In the genomic region with DNA sequence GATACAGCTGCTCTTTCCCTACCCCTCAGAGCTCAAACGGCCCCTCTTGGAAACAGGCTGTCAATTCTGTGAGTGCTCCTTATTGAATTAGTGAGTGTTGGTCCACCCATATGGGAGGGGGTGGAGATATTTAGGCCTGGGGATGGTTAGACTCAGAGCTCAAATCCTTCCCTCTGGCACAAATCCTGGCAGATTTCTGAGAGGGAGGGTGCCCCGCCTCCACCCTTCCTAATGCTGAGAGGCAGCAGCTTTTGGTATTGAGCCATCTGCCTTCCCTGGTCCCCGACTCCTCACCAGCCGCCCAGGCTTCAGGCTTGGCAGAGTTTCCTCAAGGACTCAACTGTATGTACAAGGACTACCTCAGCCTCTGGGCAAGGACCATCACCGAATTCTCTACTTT, we compare ENCODE assay signal across 9 mouse cellular contexts. TPM values are rescaled to one million over a fixed set of nuclear protein-coding genes. Genes with fewer than 3 reads are reported as not detected.
DNase-seq lines count a peak whose midpoint lies in the region; ATAC-seq lines count a peak whose summit lies in the region.
"Had no signal": no experiment of that assay in that cellular context is flagged by ENCODE, and none has a peak within 500 bp of the region (broad histone marks: within the 10 kb centered on the region; RNA-seq: fewer than 3 reads in every experiment).

No protein-coding gene starts in this region.

- 63% methylated on average over 5 of the region's 5 CpGs for WGBS in midbrain, embryonic 12.5 days
- 62% methylated on average over 5 of the region's 5 CpGs for WGBS in midbrain, embryonic 11.5 days
- 50% methylated on average over 5 of the region's 5 CpGs for WGBS in stomach, embryonic 15.5 days
- 52% methylated on average over 5 of the region's 5 CpGs for WGBS in kidney, embryonic 16.5 days

- peak; percentile 37 to 46 for DNase-seq in cerebellum, adult 18-20 months
- no peak for DNase-seq in cerebellum, adult 11 months
- no peak for DNase-seq in midbrain, embryonic 11.5 days (ENCODE audit: low spot score, missing footprints)
- DNase-seq in layer of hippocampus, adult 8-10 months (ENCODE audit: low spot score in 2 of 2) = peak; percentile 83 to 89
- no peak for DNase-seq in thymus, postnatal 14 days

- H3K9me3 ChIP-seq in midbrain, embryonic 12.5 days = no peaks in the 10 kb centered on the region
- H3K9me3 ChIP-seq in midbrain, embryonic 11.5 days (ENCODE audit: control insufficient read depth, low read length) = 0 out of 2 replicates have a peak, but pooled peaks cover 2% of the 10 kb centered on the region
- no peaks in the 10 kb centered on the region for H3K9me3 ChIP-seq in stomach, embryonic 15.5 days
- H3K9me3 ChIP-seq in kidney, embryonic 16.5 days (ENCODE audit: low read length) = no peaks in the 10 kb centered on the region; the same call in 1 of the 2 replicates

- no peak overlapping the region for H3K4me3 ChIP-seq in midbrain, embryonic 12.5 days
- no peak overlapping the region for H3K4me3 ChIP-seq in midbrain, embryonic 11.5 days (ENCODE audit: low read depth, low read length)
- H3K4me3 ChIP-seq in stomach, embryonic 15.5 days (replicated peaks) = no peak overlapping the region
- H3K4me3 ChIP-seq in kidney, embryonic 16.5 days (ENCODE audit: low read length) = no peak overlapping the region

- ATAC-seq in midbrain, embryonic 12.5 days (ENCODE audit: low FRiP score, low read depth) = no peak
- ATAC-seq in midbrain, embryonic 11.5 days (ENCODE audit: low FRiP score) = no peak
- no peak for ATAC-seq in stomach, embryonic 15.5 days (ENCODE audit: insufficient read depth, low FRiP score, low read depth)
- no peak for ATAC-seq in kidney, embryonic 16.5 days (ENCODE audit: low FRiP score, low TSS enrichment)

- no peak overlapping the region for H3K4me2 ChIP-seq in midbrain, embryonic 12.5 days (replicated peaks)
- no peak overlapping the region for H3K4me2 ChIP-seq in midbrain, embryonic 11.5 days
- H3K4me2 ChIP-seq in stomach, embryonic 15.5 days = no peak overlapping the region
- H3K4me2 ChIP-seq in kidney, embryonic 16.5 days (replicated peaks; ENCODE audit: low read depth, low read length) = no peak overlapping the region

- H3K9ac ChIP-seq in midbrain, embryonic 12.5 days (replicated peaks) = no peak overlapping the region
- H3K9ac ChIP-seq in midbrain, embryonic 11.5 days (ENCODE audit: low read length) = no peak overlapping the region
- H3K9ac ChIP-seq in stomach, embryonic 15.5 days = no peak overlapping the region
- no peak overlapping the region for H3K9ac ChIP-seq in kidney, embryonic 16.5 days (replicated peaks; ENCODE audit: low read length)

- H3K27ac ChIP-seq in midbrain, embryonic 12.5 days (replicated peaks) = peak overlapping the region; percentile 15; the same call in 1 of the 2 replicates
- no peak overlapping the region for H3K27ac ChIP-seq in midbrain, embryonic 11.5 days (ENCODE audit: low read depth, low read length)
- peak overlapping the region; percentile 27; the same call in 1 of the 2 replicates for H3K27ac ChIP-seq in stomach, embryonic 15.5 days
- no peak overlapping the region for H3K27ac ChIP-seq in kidney, embryonic 16.5 days (ENCODE audit: low read length)

- peaks cover 15% of the 10 kb centered on the region for H3K36me3 ChIP-seq in midbrain, embryonic 12.5 days
- no peaks in the 10 kb centered on the region for H3K36me3 ChIP-seq in midbrain, embryonic 11.5 days (ENCODE audit: control insufficient read depth, insufficient read depth, low read length)
- 0 out of 2 replicates have a peak, but pooled peaks cover 8% of the 10 kb centered on the region for H3K36me3 ChIP-seq in stomach, embryonic 15.5 days
- peaks cover 2% of the 10 kb centered on the region; the same call in 1 of the 2 replicates for H3K36me3 ChIP-seq in kidney, embryonic 16.5 days (ENCODE audit: insufficient read depth, low read length)

- peaks cover 3% of the 10 kb centered on the region for H3K27me3 ChIP-seq in midbrain, embryonic 12.5 days
- H3K27me3 ChIP-seq in midbrain, embryonic 11.5 days (ENCODE audit: control insufficient read depth, insufficient read depth, low read length) = no peaks in the 10 kb centered on the region
- no peaks in the 10 kb centered on the region for H3K27me3 ChIP-seq in stomach, embryonic 15.5 days (replicated peaks)
- H3K27me3 ChIP-seq in kidney, embryonic 16.5 days (ENCODE audit: insufficient read depth, low read length) = no peaks in the 10 kb centered on the region

- H3K4me1 ChIP-seq in midbrain, embryonic 12.5 days = peaks cover 7% of the 10 kb centered on the region; the same call in 1 of the 2 replicates
- peaks cover 8% of the 10 kb centered on the region; the same call in 1 of the 2 replicates for H3K4me1 ChIP-seq in midbrain, embryonic 11.5 days (ENCODE audit: control insufficient read depth, insufficient read depth, low read length)
- 0 out of 2 replicates have a peak, but pooled peaks cover 6% of the 10 kb centered on the region for H3K4me1 ChIP-seq in stomach, embryonic 15.5 days
- peaks cover 5% of the 10 kb centered on the region for H3K4me1 ChIP-seq in kidney, embryonic 16.5 days (ENCODE audit: insufficient read depth, low read length)

RNA-seq across cellular contexts. Expression of gene Med24, which starts 1.9 kb away (rescaled TPM):
- polyA plus RNA-seq in midbrain, embryonic 12.5 days (2016; fragmentation: Nextera tagmentation; extraction: Ambion mirVana) = 96.5 and 97.7 TPM in 2 replicates
- 66.1 and 67.1 TPM in 2 replicates for polyA plus RNA-seq in midbrain, embryonic 11.5 days (2014; fragmentation: Nextera tagmentation; extraction: Ambion mirVana)
- 100 to 1,000 TPM; 118 to 162 (median 138) TPM for total RNA-seq in layer of hippocampus, adult 8-10 months (2022)
- 36.4 and 39.7 TPM in 2 replicates for polyA plus RNA-seq in stomach, embryonic 15.5 days (2015; fragmentation: Nextera tagmentation; extraction: Ambion mirVana)
- 71.4 and 73.9 TPM in 2 replicates for polyA plus RNA-seq in kidney, embryonic 16.5 days (2015; fragmentation: Nextera tagmentation; extraction: Ambion mirVana)

RNA-seq across cellular contexts. Expression of gene Thra, which starts 9.3 kb away (rescaled TPM):
- 45.3 and 47.6 TPM in 2 replicates for polyA plus RNA-seq in midbrain, embryonic 12.5 days (2016; fragmentation: Nextera tagmentation; extraction: Ambion mirVana)
- 21.9 and 23.7 TPM in 2 replicates for polyA plus RNA-seq in midbrain, embryonic 11.5 days (2014; fragmentation: Nextera tagmentation; extraction: Ambion mirVana)
- total RNA-seq in layer of hippocampus, adult 8-10 months (2022) = 100 to 1,000 TPM; 919 to 985 (median 938) TPM
- 42.7 and 44.7 TPM in 2 replicates for polyA plus RNA-seq in stomach, embryonic 15.5 days (2015; fragmentation: Nextera tagmentation; extraction: Ambion mirVana)
- 24.4 and 25.9 TPM in 2 replicates for polyA plus RNA-seq in kidney, embryonic 16.5 days (2015; fragmentation: Nextera tagmentation; extraction: Ambion mirVana)

RNA-seq across cellular contexts. Expression of gene Csf3, which starts 30.1 kb away (rescaled TPM):
- not detected in 2 replicates for polyA plus RNA-seq in midbrain, embryonic 12.5 days (2016; fragmentation: Nextera tagmentation; extraction: Ambion mirVana)
- not detected in 2 replicates for polyA plus RNA-seq in midbrain, embryonic 11.5 days (2014; fragmentation: Nextera tagmentation; extraction: Ambion mirVana)
- not detected for total RNA-seq in layer of hippocampus, adult 8-10 months (2022)
- not detected in 2 replicates for polyA plus RNA-seq in stomach, embryonic 15.5 days (2015; fragmentation: Nextera tagmentation; extraction: Ambion mirVana)
- polyA plus RNA-seq in kidney, embryonic 16.5 days (2015; fragmentation: Nextera tagmentation; extraction: Ambion mirVana) = 0.11 TPM in 1 of 2 replicates, not detected in the other
- total RNA-seq: hematopoietic stem cell, adult 5-6 weeks had no signal

RNA-seq across cellular contexts. Expression of gene Nr1d1, which starts 44.0 kb away (rescaled TPM):
- polyA plus RNA-seq in midbrain, embryonic 12.5 days (2016; fragmentation: Nextera tagmentation; extraction: Ambion mirVana) = 1.2 and 1.5 TPM in 2 replicates
- polyA plus RNA-seq in midbrain, embryonic 11.5 days (2014; fragmentation: Nextera tagmentation; extraction: Ambion mirVana) = 0.93 and 1.2 TPM in 2 replicates
- total RNA-seq in layer of hippocampus, adult 8-10 months (2022) = 10 to 100 TPM; 86.6 to 99.6 (median 92.7) TPM
- polyA plus RNA-seq in stomach, embryonic 15.5 days (2015; fragmentation: Nextera tagmentation; extraction: Ambion mirVana) = 2.4 and 2.5 TPM in 2 replicates
- 2.2 and 2.4 TPM in 2 replicates for polyA plus RNA-seq in kidney, embryonic 16.5 days (2015; fragmentation: Nextera tagmentation; extraction: Ambion mirVana)

RNA-seq across cellular contexts. Expression of gene Psmd3, which starts 48.8 kb away (rescaled TPM):
- polyA plus RNA-seq in midbrain, embryonic 12.5 days (2016; fragmentation: Nextera tagmentation; extraction: Ambion mirVana) = 234 and 244 TPM in 2 replicates
- polyA plus RNA-seq in midbrain, embryonic 11.5 days (2014; fragmentation: Nextera tagmentation; extraction: Ambion mirVana) = 142 and 155 TPM in 2 replicates
- 100 to 1,000 TPM; 115 to 128 (median 124) TPM for total RNA-seq in layer of hippocampus, adult 8-10 months (2022)
- 180 and 190 TPM in 2 replicates for polyA plus RNA-seq in stomach, embryonic 15.5 days (2015; fragmentation: Nextera tagmentation; extraction: Ambion mirVana)
- polyA plus RNA-seq in kidney, embryonic 16.5 days (2015; fragmentation: Nextera tagmentation; extraction: Ambion mirVana) = 289 and 303 TPM in 2 replicates

Comparison
In these comparisons a context has a peak if more than half of its experiments do, and no peak if none do; other contexts are left out.
1. DNase-seq: peak in cerebellum, adult 18-20 months (2 of 2) and layer of hippocampus, adult 8-10 months (2 of 2); none in cerebellum, adult 11 months (single experiment), midbrain, embryonic 11.5 days (single experiment) and thymus, postnatal 14 days (single experiment).
2. H3K27ac ChIP-seq: peak in midbrain, embryonic 12.5 days (single experiment) and stomach, embryonic 15.5 days (single experiment); none in midbrain, embryonic 11.5 days (single experiment) and kidney, embryonic 16.5 days (single experiment).